ENCODE assay signal across 17 mouse cellular contexts in the genomic region with DNA sequence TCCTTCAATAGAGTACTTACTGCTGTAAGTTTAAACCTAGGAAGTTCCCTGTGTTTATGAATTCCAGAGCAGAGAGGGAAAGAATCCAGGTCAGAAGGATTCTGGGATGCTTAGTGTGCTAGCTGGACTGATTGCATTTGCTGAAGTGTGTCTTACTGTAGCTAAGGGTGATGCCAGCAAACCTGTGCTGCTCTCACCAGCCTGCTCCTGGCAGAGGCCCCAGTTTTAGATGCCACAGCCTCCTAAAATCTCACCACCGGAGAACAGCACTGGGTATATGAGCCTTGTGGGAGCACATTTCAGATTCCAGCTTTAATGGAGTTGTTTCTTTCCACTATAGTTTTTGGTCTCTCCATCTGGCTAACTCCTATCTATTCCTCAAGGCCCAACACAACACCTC.
DNase-seq lines count a peak whose midpoint lies in the region; ATAC-seq lines count a peak whose summit lies in the region.
"Had no signal": no experiment of that assay in that cellular context is flagged by ENCODE, and none has a peak within 500 bp of the region (broad histone marks: within the 10 kb centered on the region; RNA-seq: fewer than 3 reads in every experiment).

No protein-coding gene starts in this region.

- no peak for DNase-seq in frontal cortex, postnatal 14 days (ENCODE audit: low spot score in 2 of 2)
- DNase-seq in right cerebral cortex, adult 18-20 months, result peak; percentile 3
- DNase-seq in right cerebral cortex, postnatal 25 days, result no peak
- peak; percentile 28 for DNase-seq in cerebellum, adult 9-11 months
- peak; percentile 35 to 42 for DNase-seq in cerebellum, postnatal 36 days
- DNase-seq in layer of hippocampus, adult 9-10 months (ENCODE audit: low spot score), result no peak
- no peak for DNase-seq in embryo, embryonic 9.5 days (ENCODE audit: extremely low spot score)
- DNase-seq: adrenal gland, adult 8-10 months; adrenal gland, postnatal 36 days; forebrain, postnatal 0 days; gastrocnemius, postnatal 36 days; heart, adult 2 months; heart, postnatal 14 days; kidney, adult 18-20 months had no signal

- peak; percentile 91 for ATAC-seq in frontal cortex, adult (ENCODE audit: low TSS enrichment)
- ATAC-seq: forebrain, embryonic 13.5 days; forebrain, postnatal 0 days; intestine, embryonic 15.5 days had no signal

Comparison
In these comparisons a context has a peak if more than half of its experiments do, and no peak if none do; other contexts are left out.
1. DNase-seq: peak in right cerebral cortex, adult 18-20 months (single experiment), cerebellum, adult 9-11 months (single experiment) and cerebellum, postnatal 36 days (2 of 2); none in frontal cortex, postnatal 14 days (0 of 2), right cerebral cortex, postnatal 25 days (single experiment), layer of hippocampus, adult 9-10 months (single experiment) and embryo, embryonic 9.5 days (single experiment).